Mouse (Mus musculus): ENCODE results near the gene Tifab.

DNA sequence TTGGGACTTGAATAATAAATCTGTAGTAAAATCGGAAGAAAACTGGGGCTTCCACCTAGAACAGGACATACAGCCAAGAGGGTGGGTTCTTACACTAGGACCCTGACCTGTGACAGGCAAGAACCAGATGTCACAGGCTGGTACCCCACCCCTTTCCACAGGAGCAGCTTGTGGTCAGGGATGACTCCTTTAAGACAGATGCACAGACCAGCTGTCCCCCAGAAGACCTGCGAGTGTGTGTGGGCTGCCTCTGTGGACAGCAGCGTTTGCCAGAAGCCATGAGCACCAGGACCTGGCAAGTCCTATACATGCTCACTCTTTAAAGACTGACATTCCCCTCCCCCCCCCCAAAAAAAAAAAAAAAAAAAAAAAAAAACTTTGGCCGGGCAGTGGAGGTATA lies 49.7 kb downstream of the Tifab start:
- no peak for TF ChIP-seq CTCF (IDR thresholded peaks at IDR 0.05; ENCODE audit: control insufficient read depth, insufficient read depth, insufficient read length)
- TF ChIP-seq FOSL1 (IDR thresholded peaks at IDR 0.05; ENCODE audit: insufficient read depth, low read length, poor library complexity, severe bottlenecking): no peak
- no peak for TF ChIP-seq MAX (IDR thresholded peaks at IDR 0.05)
- no peak for TF ChIP-seq MYOG (IDR thresholded peaks at IDR 0.05; ENCODE audit: control insufficient read depth, extremely low read depth, insufficient read length)
- TF ChIP-seq CEBPB (IDR thresholded peaks at IDR 0.05; ENCODE audit: low read depth): no peak
